Mouse (Mus musculus) layer of hippocampus, adult 9-10 months (tissue): Measurements from ENCODE around the gene Sema4b.

ENCODE experiments used
- DNase-seq: peaks from one replicate; pipeline ENCODE4 v3.0.0; 2022; ENCODE audit warnings: low spot score

The Sema4b gene

GRCm38 (mm10) chr7:80178037-80178729, 8.5 kb upstream of the Sema4b start:
- DNase-seq = no peak

- no peak for DNase-seq
These were observed 7.3 kb upstream of the Sema4b start for GRCm38 (mm10) chr7:80179327-80179726.

- no peak for DNase-seq
These were observed 6.9 kb upstream of the Sema4b start for GRCm38 (mm10) chr7:80179790-80180189.

- no peak for DNase-seq
These were observed 6.4 kb upstream of the Sema4b start for GRCm38 (mm10) chr7:80180202-80180601.

- DNase-seq = no peak
These were observed 5.6 kb upstream of the Sema4b start for GRCm38 (mm10) chr7:80181078-80181477.

GRCm38 (mm10) chr7:80182139-80182538, 4.5 kb upstream of the Sema4b start:
- no peak for DNase-seq

- DNase-seq = no peak
These were observed 3.2 kb upstream of the Sema4b start for GRCm38 (mm10) chr7:80183466-80183865.

GRCm38 (mm10) chr7:80183969-80184368, 2.7 kb upstream of the Sema4b start:
- no peak for DNase-seq

GRCm38 (mm10) chr7:80184551-80184950, 2.1 kb upstream of the Sema4b start:
- DNase-seq = no peak

GRCm38 (mm10) chr7:80184968-80185367, 1.7 kb upstream of the Sema4b start:
- DNase-seq = no peak

- no peak for DNase-seq
These were observed 620 bp upstream of the Sema4b start for GRCm38 (mm10) chr7:80186021-80186420.

- no peak for DNase-seq
These were observed 860 bp downstream of the Sema4b start for GRCm38 (mm10) chr7:80187501-80187900.

GRCm38 (mm10) chr7:80188579-80189125, 2.0 kb downstream of the Sema4b start:
- DNase-seq = no peak

- DNase-seq = no peak
These were observed 2.7 kb downstream of the Sema4b start for GRCm38 (mm10) chr7:80189147-80189933.

- no peak for DNase-seq
These were observed 4.8 kb downstream of the Sema4b start for GRCm38 (mm10) chr7:80191455-80191854.

- DNase-seq = no peak
These were observed 5.8 kb downstream of the Sema4b start for GRCm38 (mm10) chr7:80192226-80193061.

GRCm38 (mm10) chr7:80193941-80194739, 7.5 kb downstream of the Sema4b start:
- no peak for DNase-seq

GRCm38 (mm10) chr7:80195146-80195545, 8.5 kb downstream of the Sema4b start:
- no peak for DNase-seq

GRCm38 (mm10) chr7:80195576-80196263, 9.1 kb downstream of the Sema4b start:
- DNase-seq = no peak

GRCm38 (mm10) chr7:80197371-80197770, 10.7 kb downstream of the Sema4b start:
- no peak for DNase-seq
